Mouse (Mus musculus): ENCODE measurements around the gene Sf3a1. TPM values are rescaled to one million over a fixed set of nuclear protein-coding genes. Genes with fewer than 3 reads are reported as not detected.
"Not testable (repeated sequence)": the region's sequence is repeated elsewhere in the genome, so short reads cannot be mapped to it uniquely, and the experiment has no call there.

Sf3a1 gene
- 10 to 100 TPM; 73.9 to 75.1 TPM for total RNA-seq (2021)

DNA sequence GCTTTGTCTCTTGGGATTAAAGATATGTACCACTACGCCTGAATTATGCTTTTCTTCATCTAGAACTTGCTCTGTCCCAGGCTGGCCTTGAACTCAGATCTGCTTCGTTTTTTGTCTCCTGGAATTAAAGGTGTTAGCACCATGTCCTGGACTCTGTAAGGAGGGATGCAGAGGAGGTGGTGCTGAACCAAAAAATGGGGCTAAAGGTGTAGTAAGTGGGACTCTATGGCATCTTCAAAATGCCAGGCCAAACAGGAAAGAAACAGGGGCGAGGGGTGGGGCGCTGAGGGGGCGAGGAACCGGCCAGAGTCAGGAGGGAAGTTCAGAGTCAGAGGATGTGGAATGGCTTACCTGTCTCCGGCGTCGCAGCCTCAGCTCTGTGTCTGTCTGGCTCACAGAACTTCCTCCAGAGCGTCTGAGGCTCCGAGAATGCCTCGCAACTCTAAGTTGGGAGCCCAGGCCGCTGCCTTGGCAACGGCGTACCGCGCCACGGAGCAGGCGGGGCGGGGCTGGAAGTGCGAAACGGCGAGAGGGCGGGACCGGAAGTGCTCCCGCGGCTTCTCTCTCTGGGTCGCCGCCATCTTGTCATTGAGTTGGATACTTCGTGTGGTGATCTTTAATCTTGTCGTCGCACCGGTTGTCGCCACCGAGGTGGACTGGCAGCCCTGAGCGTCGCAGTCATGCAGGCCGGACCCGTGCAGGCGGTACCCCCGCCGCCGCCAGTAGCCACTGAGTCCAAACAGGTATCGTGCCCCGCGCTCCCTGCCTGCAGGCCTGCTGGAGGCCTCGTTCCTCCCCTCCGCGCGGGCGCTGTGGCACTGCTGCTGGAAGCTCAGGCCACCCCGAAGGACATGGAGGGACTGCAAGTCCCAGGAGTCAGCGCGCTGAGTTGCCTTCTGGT is at the start of gene Sf3a1, which contains the start of gene Ccdc157:
Sf3a1 (plus strand) TSS at position 543 of the 901 bp plus-strand sequence.
Ccdc157 (minus strand) TSS at position 486 of the 901 bp plus-strand sequence.
- intact Hi-C loops (cut with DNase I), result loop anchor here (2.0 kb wide), 2 partner anchors 25 to 59 kb away; partner anchors contain the start of genes Castor1 and Rnf215
- peak; percentile 90 to 97 for DNase-seq (ENCODE audit: extremely low spot score in 1 of 2, low spot score in 2 of 2)

- intact Hi-C loops (cut with DNase I), result no loop called here
- no peak for DNase-seq (ENCODE audit: extremely low spot score in 1 of 2, low spot score in 2 of 2)
Observed at GRCm38 (mm10) chr11:4112033-4112432, 48.1 kb upstream of the Sf3a1 start.

GRCm38 (mm10) chr11:4112861-4113260 is 47.3 kb upstream of the Sf3a1 start:
- no peak for DNase-seq (ENCODE audit: extremely low spot score in 1 of 2, low spot score in 2 of 2)
- intact Hi-C loops (cut with DNase I), result no loop called here

DNA sequence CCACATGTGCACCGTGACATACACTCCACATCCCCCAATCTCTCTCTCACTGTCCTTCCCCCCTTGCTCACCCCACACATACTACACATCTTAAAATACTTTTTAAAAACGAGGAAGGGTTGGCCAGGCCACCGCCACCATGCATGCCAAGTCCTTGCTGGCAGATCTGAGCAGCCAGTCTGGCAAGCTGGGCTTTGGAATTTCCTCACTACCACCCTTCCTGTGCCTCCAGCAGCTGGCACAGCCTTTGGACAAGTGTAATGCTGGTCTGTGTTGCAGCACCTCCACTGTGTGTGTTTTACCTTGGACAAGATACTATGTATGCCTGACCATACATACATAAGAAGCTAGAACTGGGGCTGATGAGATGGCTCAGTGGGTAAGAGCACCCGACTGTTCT is 46.7 kb upstream of the Sf3a1 start:
- DNase-seq (ENCODE audit: extremely low spot score in 1 of 2, low spot score in 2 of 2), result no peak

GRCm38 (mm10) chr11:4113970-4114369 is 46.2 kb upstream of the Sf3a1 start:
- intact Hi-C loops (cut with DNase I), result no loop called here
- DNase-seq (ENCODE audit: extremely low spot score in 1 of 2, low spot score in 2 of 2), result no peak

More for the DNA sequence above, 46.7 kb upstream of the Sf3a1 start:
- intact Hi-C loops (cut with DNase I), result no loop called here

DNA sequence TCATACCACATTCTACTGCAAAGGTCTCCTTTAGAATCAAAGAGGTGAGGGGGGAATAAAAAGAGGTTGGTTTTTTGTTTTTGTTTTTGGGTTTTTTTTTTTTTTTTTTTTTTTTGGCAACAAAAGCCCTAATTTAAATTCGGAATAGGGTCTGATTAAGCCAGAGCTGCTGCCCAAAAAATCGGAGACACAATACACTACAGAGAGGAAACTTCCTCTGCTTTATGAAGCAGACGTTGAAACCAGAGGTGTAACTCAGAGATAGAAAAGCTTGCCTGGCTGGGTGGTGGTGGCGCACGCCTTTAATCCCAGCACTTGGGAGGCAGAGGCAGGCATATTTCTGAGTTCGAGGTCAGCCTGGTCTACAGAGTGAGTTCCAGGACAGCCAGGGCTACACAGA is 45.6 kb upstream of the Sf3a1 start:
- DNase-seq (ENCODE audit: extremely low spot score in 1 of 2, low spot score in 2 of 2); intact Hi-C loops (cut with DNase I): not testable (repeated sequence)

GRCm38 (mm10) chr11:4115407-4115806 is 44.7 kb upstream of the Sf3a1 start:
- intact Hi-C loops (cut with DNase I), result no loop called here
- no peak for DNase-seq (ENCODE audit: extremely low spot score in 1 of 2, low spot score in 2 of 2)

DNA sequence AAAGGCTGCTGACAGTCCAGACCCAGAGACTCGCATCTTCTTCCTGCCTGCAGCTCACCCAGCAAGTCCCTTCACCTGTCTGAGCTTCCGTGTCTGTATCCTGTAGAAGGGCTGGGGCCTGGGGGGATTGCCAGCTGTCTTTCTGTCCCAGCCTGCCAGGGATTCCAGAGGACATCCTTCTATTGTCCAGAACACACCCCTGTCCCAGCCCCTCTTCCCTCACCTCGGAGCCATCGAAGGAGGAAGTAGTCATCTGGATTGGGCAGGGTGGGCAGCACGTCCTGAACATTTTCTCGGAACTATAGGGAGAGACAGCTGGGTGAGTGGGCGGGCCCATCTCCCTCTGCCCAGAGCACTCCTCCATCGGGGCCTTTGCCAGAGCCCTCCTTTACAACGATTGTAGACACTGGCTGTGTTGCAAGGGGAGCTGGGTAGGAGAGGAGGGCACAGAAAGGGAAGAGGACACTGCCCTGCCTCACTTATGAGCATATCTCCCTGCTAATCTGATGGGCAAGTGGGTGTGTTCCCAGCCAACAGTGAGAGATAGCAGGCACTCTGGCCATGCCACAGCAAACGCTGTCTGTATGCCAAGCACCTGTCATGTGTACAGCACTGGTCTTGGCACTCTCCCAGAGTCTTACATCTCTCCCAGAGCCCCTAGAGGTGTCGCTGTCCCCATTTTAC is 43.5 kb upstream of the Sf3a1 start:
- DNase-seq (ENCODE audit: extremely low spot score in 1 of 2, low spot score in 2 of 2), result peak in 1 of 2 experiments; percentile 60
- intact Hi-C loops (cut with DNase I), result no loop called here

- DNase-seq (ENCODE audit: extremely low spot score in 1 of 2, low spot score in 2 of 2), result no peak
- intact Hi-C loops (cut with DNase I), result no loop called here
Observed at GRCm38 (mm10) chr11:4117372-4118071, 42.6 kb upstream of the Sf3a1 start.

GRCm38 (mm10) chr11:4118081-4118921 is 41.8 kb upstream of the Sf3a1 start:
- peak in 1 of 2 experiments; percentile 82 for DNase-seq (ENCODE audit: extremely low spot score in 1 of 2, low spot score in 2 of 2)
- intact Hi-C loops (cut with DNase I), result no loop called here

GRCm38 (mm10) chr11:4119635-4120034 is 40.5 kb upstream of the Sf3a1 start:
- intact Hi-C loops (cut with DNase I), result no loop called here

DNA sequence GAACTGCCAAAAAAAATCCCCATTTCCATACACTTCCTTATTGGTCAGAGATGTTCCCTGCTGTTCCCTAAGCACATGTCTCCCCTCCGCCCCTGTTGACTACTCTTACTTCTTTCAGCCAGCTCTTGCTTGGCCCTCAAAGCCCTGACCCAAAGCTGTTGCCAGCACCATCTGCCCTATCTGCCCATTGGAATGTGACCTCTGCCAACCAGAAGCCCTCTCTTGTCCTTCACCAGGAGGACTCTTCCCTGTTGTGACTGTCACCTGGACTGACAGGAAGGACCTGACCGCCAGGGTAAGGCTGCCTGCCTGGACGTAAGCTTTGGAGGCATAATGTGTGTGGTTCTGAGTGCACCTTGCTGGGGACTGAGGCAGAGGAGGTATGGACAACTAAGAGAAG is 38.5 kb upstream of the Sf3a1 start:
- DNase-seq (ENCODE audit: extremely low spot score in 1 of 2, low spot score in 2 of 2), result no peak
- intact Hi-C loops (cut with DNase I), result no loop called here

More at GRCm38 (mm10) chr11:4119635-4120034, 40.5 kb upstream of the Sf3a1 start:
- DNase-seq (ENCODE audit: extremely low spot score in 1 of 2, low spot score in 2 of 2), result no peak

DNA sequence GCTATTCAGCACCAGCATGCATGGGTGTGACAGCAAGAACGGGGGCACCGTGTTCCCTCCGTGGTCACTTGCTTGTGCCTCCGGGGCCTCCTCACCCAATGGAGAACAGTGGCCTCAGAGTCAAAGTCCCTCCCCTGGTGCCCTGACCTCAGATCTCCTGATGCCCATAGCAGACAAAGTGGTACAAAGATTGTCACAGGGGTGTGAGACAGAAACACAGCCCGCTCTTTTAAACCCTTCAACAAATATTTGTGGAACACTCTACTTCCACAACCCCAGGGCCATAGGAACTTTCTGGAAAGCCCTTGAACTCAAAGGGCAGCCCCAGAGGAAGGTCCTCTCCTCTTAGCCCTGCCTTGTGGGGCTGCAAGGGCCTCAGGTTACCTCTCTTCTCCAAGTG is 37.9 kb upstream of the Sf3a1 start:
- intact Hi-C loops (cut with DNase I), result no loop called here
- DNase-seq (ENCODE audit: extremely low spot score in 1 of 2, low spot score in 2 of 2), result no peak

DNA sequence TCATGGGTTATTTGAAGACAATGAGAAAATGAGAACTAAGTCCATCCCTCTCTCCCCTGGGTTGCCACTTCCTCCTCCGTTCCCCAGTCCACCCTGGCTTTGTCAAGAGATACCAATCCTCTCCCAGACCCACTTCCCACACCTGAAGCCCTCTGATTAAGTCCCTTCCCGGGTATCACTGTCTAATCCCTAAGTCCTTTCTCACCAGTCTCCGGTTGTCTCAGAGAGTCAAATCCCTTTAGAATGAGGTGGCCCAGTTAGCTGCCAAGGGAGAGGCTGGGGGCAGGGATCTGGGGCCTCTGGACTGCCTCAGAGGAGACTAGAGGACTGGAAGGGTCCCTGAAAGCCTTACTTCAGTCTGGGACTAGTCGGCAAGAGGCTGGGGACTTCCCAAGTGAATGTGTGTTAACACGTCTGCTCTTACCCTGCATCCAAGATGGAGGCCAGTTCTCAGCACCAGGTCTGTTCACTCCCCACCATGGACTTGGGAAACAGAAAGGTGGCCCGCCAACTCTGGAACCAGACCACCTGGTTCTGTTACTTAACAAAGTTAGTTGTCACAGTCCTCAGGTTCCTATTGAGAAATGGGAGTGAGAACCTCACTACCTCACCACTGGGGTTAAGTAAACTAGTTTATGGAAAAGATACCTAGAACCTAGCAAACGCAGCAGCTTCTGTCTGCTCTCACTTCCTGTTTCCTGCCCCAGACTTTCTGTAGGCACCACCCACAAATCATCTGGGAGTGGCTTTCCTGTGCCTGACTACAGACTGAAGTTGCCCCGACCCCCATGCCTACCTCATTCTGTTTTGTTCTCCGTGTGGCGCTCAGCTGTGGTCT is 37.2 kb upstream of the Sf3a1 start, which contains the start of gene Sec14l2:
Sec14l2 (minus strand) TSS at position 674 of the 838 bp plus-strand sequence.
- intact Hi-C loops (cut with DNase I), result no loop called here
- DNase-seq (ENCODE audit: extremely low spot score in 1 of 2, low spot score in 2 of 2), result no peak

DNA sequence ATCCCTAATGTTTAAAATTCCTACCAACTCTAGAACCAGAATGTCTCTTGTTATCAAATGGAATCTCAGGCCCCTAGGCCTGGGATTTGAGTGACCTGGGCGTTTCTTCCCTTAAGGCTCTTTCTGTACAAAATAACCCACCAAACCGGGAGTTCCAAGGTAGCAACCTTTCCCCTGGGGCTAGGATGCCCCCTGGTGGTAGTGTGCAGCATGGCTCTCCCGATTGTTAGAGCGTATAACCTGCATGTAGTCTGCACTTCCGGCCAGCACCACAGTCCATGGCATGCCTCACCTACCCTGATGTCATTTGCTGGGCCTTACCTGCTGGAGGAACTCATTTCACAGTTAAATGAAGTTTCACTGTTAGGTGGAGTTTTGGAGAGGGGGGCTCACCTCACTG is 36.2 kb upstream of the Sf3a1 start:
- DNase-seq (ENCODE audit: extremely low spot score in 1 of 2, low spot score in 2 of 2), result no peak
- intact Hi-C loops (cut with DNase I), result no loop called here

DNA sequence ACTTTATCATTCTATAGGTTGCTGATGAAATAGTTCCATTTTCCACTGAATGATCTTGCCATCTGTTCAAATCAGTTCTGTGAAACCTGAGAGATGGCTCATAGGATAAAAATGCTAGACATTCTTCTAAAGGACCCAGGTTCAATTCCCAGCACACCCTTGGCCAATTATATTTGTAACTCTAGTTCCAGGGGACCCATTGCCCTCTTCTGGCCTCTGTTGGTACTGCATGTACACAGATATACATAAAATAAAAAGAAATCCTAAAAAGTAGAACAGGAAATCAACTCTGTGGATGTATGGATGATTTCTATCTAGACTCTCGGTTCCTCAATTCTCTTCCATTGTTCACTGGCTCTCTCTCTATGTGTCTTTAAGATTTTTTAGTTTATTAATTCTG is 33.1 kb upstream of the Sf3a1 start:
- no peak for DNase-seq (ENCODE audit: extremely low spot score in 1 of 2, low spot score in 2 of 2)
- intact Hi-C loops (cut with DNase I), result no loop called here

GRCm38 (mm10) chr11:4128461-4128860 is 31.7 kb upstream of the Sf3a1 start:
- intact Hi-C loops (cut with DNase I); DNase-seq (ENCODE audit: extremely low spot score in 1 of 2, low spot score in 2 of 2): not testable (repeated sequence)
